Mouse (Mus musculus) myocyte (in vitro differentiated cells): ENCODE measurements around the gene Lyzl4.

ENCODE experiments used
- E2F4 ChIP-seq: IDR thresholded peaks from one replicate; pipeline ENCODE4 v1.6.1; 2011; ENCODE audit warnings: mild to moderate bottlenecking, control low read depth, moderate library complexity; ENCODE audit not compliant: insufficient read depth
- MAX ChIP-seq: IDR thresholded peaks from one replicate; pipeline ENCODE4 v1.6.1; 2011; ENCODE audit warnings: low read depth, mild to moderate bottlenecking, control low read depth
- POLR2A ChIP-seq: IDR thresholded peaks from one replicate; pipeline ENCODE4 v1.6.1; 2011; ENCODE audit warnings: low read depth, mild to moderate bottlenecking, control low read depth, moderate library complexity; ENCODE audit not compliant: insufficient read length
- TCF12 ChIP-seq: IDR thresholded peaks from one replicate; pipeline ENCODE4 v1.6.1; 2011; ENCODE audit warnings: mild to moderate bottlenecking, control low read depth; ENCODE audit not compliant: poor library complexity, insufficient read depth, severe bottlenecking
- TCF3 ChIP-seq: IDR thresholded peaks from one replicate; pipeline ENCODE4 v1.6.1; 2011; ENCODE audit warnings: low read depth, control low read depth; ENCODE audit not compliant: insufficient read length

DNA sequence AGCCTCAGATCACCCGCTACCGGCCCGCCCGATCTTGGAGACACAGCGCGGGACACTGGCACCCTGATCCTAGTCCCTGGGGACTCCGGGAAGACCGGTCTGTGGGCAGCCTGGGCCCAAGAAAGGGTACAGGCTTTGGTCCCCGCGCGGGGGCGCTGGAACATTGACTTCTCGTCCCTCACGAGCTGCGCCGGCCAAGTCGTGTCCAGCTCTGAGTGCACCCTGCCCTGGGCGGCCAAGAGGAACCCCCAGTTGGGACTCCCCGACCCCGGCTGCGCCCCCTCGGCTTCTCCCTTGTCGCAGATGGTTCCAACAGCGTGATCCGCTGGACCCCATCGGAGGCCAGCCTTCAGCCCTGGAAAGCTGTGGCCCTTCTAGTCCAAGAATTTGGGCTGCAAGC lies at the start of gene Lyzl4:
- TF ChIP-seq POLR2A (no peak), E2F4 (no peak), TCF12 (no peak), MAX (no peak), TCF3 (no peak)
